ENCODE assay signal across 9 mouse cellular contexts in the genomic region with DNA sequence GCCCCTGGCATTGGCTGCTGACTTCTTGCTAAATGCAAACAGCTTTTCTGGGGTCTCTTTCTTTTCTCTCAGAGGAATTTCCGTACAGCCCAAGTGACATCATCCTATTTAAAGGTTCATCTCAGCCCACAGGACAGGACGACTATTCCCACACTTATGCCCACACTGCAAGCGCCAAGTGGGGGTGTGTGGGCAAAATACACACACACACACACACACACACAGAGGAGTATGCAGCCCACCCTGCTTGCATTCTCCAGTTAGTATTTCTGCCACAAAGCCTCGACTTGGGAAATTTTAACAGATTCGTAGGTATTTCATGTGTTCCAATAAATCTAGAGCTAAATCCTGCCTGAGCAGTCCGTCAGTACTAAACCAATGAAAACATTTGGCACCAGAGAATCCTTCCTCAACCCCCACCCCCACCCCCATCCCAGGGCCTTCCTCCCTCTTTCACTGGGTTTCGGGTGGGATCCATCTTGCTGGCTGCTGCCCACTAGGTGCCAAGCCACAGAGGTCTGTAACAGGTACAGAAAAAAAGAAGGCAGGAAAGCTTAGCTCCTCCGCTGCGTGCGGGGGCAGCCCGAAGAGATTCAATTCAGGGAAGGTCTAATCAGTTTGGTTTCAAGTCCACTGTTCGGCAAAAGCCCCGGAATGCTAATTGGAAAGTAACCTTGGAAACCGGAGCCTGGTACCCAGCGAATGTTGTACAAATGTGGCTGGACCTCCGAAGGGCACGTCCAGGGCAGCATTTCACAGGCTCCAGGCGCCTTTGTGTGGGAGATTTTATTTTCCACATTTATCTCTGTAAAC. TPM values are rescaled to one million over a fixed set of nuclear protein-coding genes. Genes with fewer than 3 reads are reported as not detected.
DNase-seq lines count a peak whose midpoint lies in the region; ATAC-seq and TF ChIP-seq lines count a peak whose summit lies in the region.
"Had no signal": no experiment of that assay in that cellular context is flagged by ENCODE, and none has a peak within 500 bp of the region (broad histone marks: within the 10 kb centered on the region; RNA-seq: fewer than 3 reads in every experiment).

No protein-coding gene starts in this region.

- H3K4me1 ChIP-seq in hindbrain, embryonic 15.5 days (replicated peaks): peaks cover 14% of the 10 kb centered on the region
- peaks cover 30% of the 10 kb centered on the region for H3K4me1 ChIP-seq in midbrain, embryonic 10.5 days
- H3K4me1 ChIP-seq in intestine, postnatal 0 days (replicated peaks; ENCODE audit: control insufficient read depth, insufficient read depth, low read length): no peaks in the 10 kb centered on the region
- no peaks in the 10 kb centered on the region for H3K4me1 ChIP-seq in stomach, postnatal 0 days (replicated peaks; ENCODE audit: control insufficient read depth, insufficient read depth)

- H3K4me3 ChIP-seq in hindbrain, embryonic 15.5 days: no peak overlapping the region
- peak overlapping the region; percentile 48 for H3K4me3 ChIP-seq in midbrain, embryonic 10.5 days
- H3K4me3 ChIP-seq in intestine, postnatal 0 days (ENCODE audit: low read depth, low read length): no peak overlapping the region
- H3K4me3 ChIP-seq in stomach, postnatal 0 days (ENCODE audit: low read depth, low read length): no peak overlapping the region

- H3K9me3 ChIP-seq in hindbrain, embryonic 15.5 days: 0 out of 2 replicates have a peak, but pooled peaks cover 3% of the 10 kb centered on the region
- no peaks in the 10 kb centered on the region for H3K9me3 ChIP-seq in midbrain, embryonic 10.5 days (replicated peaks)
- H3K9me3 ChIP-seq in intestine, postnatal 0 days (ENCODE audit: control insufficient read depth): no peaks in the 10 kb centered on the region
- H3K9me3 ChIP-seq in stomach, postnatal 0 days (ENCODE audit: control insufficient read depth, low read length): no peaks in the 10 kb centered on the region
- H3K9me3 ChIP-seq: G1E had no signal

- TF ChIP-seq EP300 in stomach, postnatal 0 days (optimal IDR thresholded peaks at IDR 0.05): no peak

- no peak for TF ChIP-seq CTCF in intestine, postnatal 0 days (IDR thresholded peaks at IDR 0.05; ENCODE audit: low read depth)
- no peak for TF ChIP-seq CTCF in stomach, postnatal 0 days (IDR thresholded peaks at IDR 0.05; ENCODE audit: low read depth)

- H3K4me2 ChIP-seq in hindbrain, embryonic 15.5 days: peak overlapping the region; percentile 47
- no peak overlapping the region for H3K4me2 ChIP-seq in intestine, postnatal 0 days (replicated peaks; ENCODE audit: low read depth)
- no peak overlapping the region for H3K4me2 ChIP-seq in stomach, postnatal 0 days (replicated peaks; ENCODE audit: low read depth)

- peak overlapping the region; percentile 82 for H3K27ac ChIP-seq in hindbrain, embryonic 15.5 days (replicated peaks)
- peak overlapping the region; percentile 89 for H3K27ac ChIP-seq in midbrain, embryonic 10.5 days (replicated peaks)
- no peak overlapping the region for H3K27ac ChIP-seq in intestine, postnatal 0 days (ENCODE audit: low read depth, low read length)
- H3K27ac ChIP-seq in stomach, postnatal 0 days (replicated peaks): no peak overlapping the region

- peak; percentile 89 for ATAC-seq in hindbrain, embryonic 15.5 days (ENCODE audit: low FRiP score, low read depth)
- ATAC-seq in intestine, postnatal 0 days: no peak
- no peak for ATAC-seq in stomach, postnatal 0 days (ENCODE audit: low FRiP score, low TSS enrichment)

- no peaks in the 10 kb centered on the region for H3K36me3 ChIP-seq in hindbrain, embryonic 15.5 days
- H3K36me3 ChIP-seq in midbrain, embryonic 10.5 days: peaks cover 14% of the 10 kb centered on the region
- H3K36me3 ChIP-seq in intestine, postnatal 0 days (ENCODE audit: control insufficient read depth, insufficient read depth): no peaks in the 10 kb centered on the region
- no peaks in the 10 kb centered on the region for H3K36me3 ChIP-seq in stomach, postnatal 0 days (ENCODE audit: control insufficient read depth, insufficient read depth, low read length)
- H3K36me3 ChIP-seq: G1E had no signal

- peak overlapping the region; percentile 35; the same call in 1 of the 2 replicates for H3K9ac ChIP-seq in hindbrain, embryonic 15.5 days
- no peak overlapping the region for H3K9ac ChIP-seq in intestine, postnatal 0 days (ENCODE audit: low read depth, low read length)
- H3K9ac ChIP-seq in stomach, postnatal 0 days (ENCODE audit: low read length): no peak overlapping the region

- WGBS in hindbrain, embryonic 15.5 days: 15% methylated on average over 18 of the region's 18 CpGs
- 37% methylated on average over 18 of the region's 18 CpGs for WGBS in midbrain, embryonic 10.5 days
- WGBS in intestine, postnatal 0 days: 74% methylated on average over 18 of the region's 18 CpGs
- WGBS in stomach, postnatal 0 days: 55% methylated on average over 18 of the region's 18 CpGs

- H3K27me3 ChIP-seq in hindbrain, embryonic 15.5 days: no peaks in the 10 kb centered on the region
- H3K27me3 ChIP-seq in midbrain, embryonic 10.5 days (ENCODE audit: low read depth, poor library complexity, severe bottlenecking): no peaks in the 10 kb centered on the region
- H3K27me3 ChIP-seq in intestine, postnatal 0 days (replicated peaks; ENCODE audit: control insufficient read depth, insufficient read depth, low read length): no peaks in the 10 kb centered on the region
- no peaks in the 10 kb centered on the region for H3K27me3 ChIP-seq in stomach, postnatal 0 days (ENCODE audit: control insufficient read depth, insufficient read depth, low read length)

- DNase-seq in Muller cell, postnatal 12 days (ENCODE audit: inconsistent ontology term): peak; percentile 71
- DNase-seq in embryo, embryonic 11 days: peak; percentile 77
- DNase-seq in midbrain, embryonic 10.5 days (ENCODE audit: low spot score): peak; percentile 73
- DNase-seq in heart, adult 9 months (ENCODE audit: low spot score in 2 of 2): no peak
- DNase-seq in thymus, postnatal 10 days (ENCODE audit: low spot score in 2 of 2): no peak
- DNase-seq in stomach, postnatal 0 days (ENCODE audit: low spot score): no peak

RNA-seq across cellular contexts. Expression of a gene that starts 35.8 kb away (rescaled TPM):
- polyA plus RNA-seq in hindbrain, embryonic 15.5 days (2015; fragmentation: Nextera tagmentation; extraction: Ambion mirVana): 16.0 and 16.1 TPM in 2 replicates
- polyA plus RNA-seq in midbrain, embryonic 10.5 days (2016; fragmentation: Nextera tagmentation; extraction: Ambion mirVana): 8.5 and 9.5 TPM in 2 replicates
- polyA plus RNA-seq in intestine, postnatal 0 days (2015; fragmentation: Nextera tagmentation; extraction: Ambion mirVana): 14.9 and 15.9 TPM in 2 replicates
- 9.3 and 9.5 TPM in 2 replicates for polyA plus RNA-seq in stomach, postnatal 0 days (2015; fragmentation: Nextera tagmentation; extraction: Ambion mirVana)

Comparison
In these comparisons a context has a peak if more than half of its experiments do, and no peak if none do; other contexts are left out.
1. DNase-seq: peak in Muller cell, postnatal 12 days (single experiment), embryo, embryonic 11 days (single experiment) and midbrain, embryonic 10.5 days (single experiment); none in heart, adult 9 months (0 of 2), thymus, postnatal 10 days (0 of 2) and stomach, postnatal 0 days (single experiment).
2. H3K27ac ChIP-seq: peak in hindbrain, embryonic 15.5 days (single experiment) and midbrain, embryonic 10.5 days (single experiment); none in intestine, postnatal 0 days (single experiment) and stomach, postnatal 0 days (single experiment).